Mouse (Mus musculus) midbrain, embryonic 16.5 days (tissue): ENCODE data around the gene Cntn5. TPM values are rescaled to one million over a fixed set of nuclear protein-coding genes. Genes with fewer than 3 reads are reported as not detected.
A peak's percentile ranks its signal among the peaks of the same experiment; 100 is the strongest.
"Not testable (repeated sequence)": the region's sequence is repeated elsewhere in the genome, so short reads cannot be mapped to it uniquely, and the experiment has no call there.

Experiments used
- ATAC-seq: fragments of 200-750 bp; cut with Nextera tagmentation; 2 replicates; pipeline ENCODE4 v1.8.0; 2017; ENCODE audit warnings: moderate TSS enrichment
- H3K27ac ChIP-seq: fragments of 300-500 bp; sonication (generic); 2 replicates; pipeline ENCODE4 v1.5.1; 2014; ENCODE audit warnings: mild to moderate bottlenecking, low read length, mixed read lengths
- H3K27me3 ChIP-seq: fragments of 300-500 bp; sonication (generic); 2 replicates; pipeline ENCODE4 v1.6.1; 2014; ENCODE audit warnings: low read depth, low read length, mixed read lengths; ENCODE audit not compliant: control insufficient read depth, insufficient read depth
- H3K36me3 ChIP-seq: fragments of 300-500 bp; sonication (generic); 2 replicates; pipeline ENCODE4 v1.6.1; 2014; ENCODE audit warnings: mild to moderate bottlenecking, low read length, moderate library complexity, mixed read lengths; ENCODE audit not compliant: control insufficient read depth, insufficient read depth
- H3K4me1 ChIP-seq: fragments of 300-500 bp; sonication (generic); 2 replicates; pipeline ENCODE4 v1.6.1; 2014; ENCODE audit warnings: mild to moderate bottlenecking, low read length, mixed read lengths; ENCODE audit not compliant: control insufficient read depth, insufficient read depth
- H3K4me2 ChIP-seq: fragments of 300-500 bp; sonication (generic); 2 replicates; pipeline ENCODE4 v1.6.1; 2014; ENCODE audit warnings: mild to moderate bottlenecking, low read length, mixed read lengths
- H3K4me3 ChIP-seq: fragments of 300-500 bp; sonication (generic); 2 replicates; pipeline ENCODE4 v1.5.1; 2014; ENCODE audit warnings: low read depth, mild to moderate bottlenecking, low read length, moderate library complexity, mixed read lengths
- H3K9ac ChIP-seq: fragments of 300-500 bp; sonication (generic); 2 replicates; pipeline ENCODE4 v1.6.1; 2014; ENCODE audit warnings: low read depth, low read length, mixed read lengths
- H3K9me3 ChIP-seq: fragments of 300-500 bp; sonication (generic); replicated peaks from 2 replicates; pipeline ENCODE4 v1.6.1; 2014; ENCODE audit warnings: mild to moderate bottlenecking, low read length, mixed read lengths; ENCODE audit not compliant: control insufficient read depth, poor library complexity, severe bottlenecking
- WGBS: fragments of 180-500 bp; shearing (Covaris S2); extraction: QIAGEN DNeasy Blood & Tissue Kit; methylation state at CpG from one replicate; pipeline ENCODE4 v1.1.7; 2014; 5-methylcytosine and 5-hydroxymethylcytosine counted together
- polyA plus RNA-seq: library from polyadenylated mRNA; unstranded; fragments of >200 nt; fragmentation: Nextera tagmentation; extraction: Ambion mirVana; gene quantifications from 2 replicates; pipeline ENCODE4 v1.2.1, GENCODE M21; 2015

The Cntn5 gene
- polyA plus RNA-seq, 1 experiment from 2014 or later = 25.4 TPM

DNA sequence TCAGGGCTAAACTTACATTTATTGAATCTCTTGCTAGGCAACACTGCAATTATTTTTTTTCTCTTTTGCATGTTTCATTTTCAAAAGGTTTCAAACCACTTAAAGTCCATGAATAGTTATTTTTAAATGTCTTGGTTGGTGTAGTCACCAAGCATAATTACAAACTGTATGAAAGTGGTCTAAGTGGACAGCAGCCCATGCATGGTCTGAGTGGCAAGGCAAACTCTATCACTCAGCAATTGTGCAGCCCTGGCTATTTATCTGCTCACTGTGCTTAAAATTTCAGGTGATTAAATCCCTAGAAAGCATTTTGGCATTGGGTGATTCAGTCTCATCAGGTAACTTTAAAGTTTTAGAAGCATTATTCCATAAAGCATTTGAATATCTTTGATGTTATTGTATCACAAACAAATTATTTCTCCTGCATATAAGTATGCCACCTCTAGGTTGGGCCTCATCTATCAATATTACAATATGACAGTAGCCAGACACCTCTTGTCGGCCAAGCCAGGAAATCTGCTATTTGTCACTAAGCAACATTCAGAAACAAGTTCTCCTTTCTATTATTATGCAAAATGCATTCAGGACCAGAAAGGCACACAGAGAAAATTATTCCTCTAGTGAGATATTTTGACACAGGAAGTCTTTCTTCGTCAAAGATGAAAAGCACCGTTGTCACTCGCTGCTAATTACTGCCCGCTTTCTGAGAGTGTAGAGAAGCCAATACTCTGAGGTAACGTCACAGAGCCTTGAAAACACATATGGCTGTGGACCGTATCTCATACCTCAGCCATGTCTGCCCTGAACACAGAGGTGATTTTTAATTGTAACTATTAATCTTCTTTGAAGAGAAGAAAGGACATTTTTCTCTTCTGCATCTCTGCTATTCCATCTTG is 329.0 kb downstream of the Cntn5 start:
- H3K9ac ChIP-seq = no peak overlapping the region
- H3K4me1 ChIP-seq = no peaks in the 10 kb centered on the region
- H3K4me3 ChIP-seq = no peak overlapping the region
- no peaks in the 10 kb centered on the region for H3K27me3 ChIP-seq
- no peak overlapping the region for H3K27ac ChIP-seq
- 56% methylated on average over 7 of the region's 7 CpGs for WGBS
- no peak for ATAC-seq
- H3K36me3 ChIP-seq = no peaks in the 10 kb centered on the region
- H3K9me3 ChIP-seq = no peaks in the 10 kb centered on the region
- H3K4me2 ChIP-seq = no peak overlapping the region

DNA sequence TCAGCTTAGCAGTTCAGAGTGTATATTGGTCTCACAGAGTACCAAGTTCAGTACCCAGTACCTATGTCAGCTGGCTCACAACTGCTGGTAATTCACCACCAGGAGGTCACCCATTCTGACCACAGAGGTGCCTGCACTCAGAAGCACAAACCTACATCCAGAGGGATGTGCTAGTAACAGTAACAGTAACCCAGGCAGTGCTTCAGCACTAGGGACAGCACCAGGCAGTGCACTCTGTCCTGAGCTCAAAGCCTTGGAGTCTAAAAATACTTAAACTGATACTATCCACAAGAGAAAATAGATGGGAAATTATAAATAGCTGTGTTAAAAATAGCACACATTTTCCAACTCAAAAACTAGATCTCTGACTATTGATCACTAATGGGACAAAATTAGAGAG is 334.7 kb downstream of the Cntn5 start:
- ATAC-seq = no peak
- Histone ChIP-seq H3K4me2 (no peak overlapping the region), H3K27ac (no peak overlapping the region), H3K9ac (no peak overlapping the region), H3K9me3 (no peaks in the 10 kb centered on the region), H3K4me1 (no peaks in the 10 kb centered on the region), H3K36me3 (no peaks in the 10 kb centered on the region), H3K4me3 (no peak overlapping the region), H3K27me3 (no peaks in the 10 kb centered on the region)

DNA sequence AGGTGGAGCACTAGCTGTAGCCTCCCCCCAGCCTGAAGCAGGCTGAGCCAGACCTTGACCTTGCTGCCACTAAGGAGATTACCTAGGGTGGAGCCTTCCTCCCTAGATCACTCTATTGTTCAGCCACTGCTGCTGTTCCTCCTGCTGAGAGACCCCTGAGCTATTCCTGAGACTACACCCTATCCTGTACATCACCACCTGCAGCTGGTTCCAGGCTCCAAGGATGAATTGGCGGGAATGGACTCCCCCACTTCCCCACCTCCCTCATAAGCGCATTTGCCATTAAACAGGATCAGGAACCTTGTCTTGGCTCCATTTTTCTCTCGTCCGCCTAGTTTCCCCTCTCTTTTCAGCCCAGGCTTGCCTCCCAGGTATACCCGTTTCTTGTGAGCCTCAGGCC is 363.7 kb downstream of the Cntn5 start:
- WGBS = 54% methylated on average over 5 of the region's 5 CpGs
- not testable (repeated sequence) for ATAC-seq, H3K9ac ChIP-seq, H3K4me3 ChIP-seq, H3K4me1 ChIP-seq, H3K27ac ChIP-seq, H3K9me3 ChIP-seq, H3K4me2 ChIP-seq, H3K36me3 ChIP-seq, H3K27me3 ChIP-seq

- H3K9ac ChIP-seq = no peak overlapping the region
- peaks cover 8% of the 10 kb centered on the region for H3K4me1 ChIP-seq
- H3K27me3 ChIP-seq = no peaks in the 10 kb centered on the region
- H3K4me3 ChIP-seq = no peak overlapping the region
- no peak for ATAC-seq
- H3K27ac ChIP-seq = no peak overlapping the region
- no peaks in the 10 kb centered on the region for H3K9me3 ChIP-seq
- 88% methylated on average over 5 of the region's 5 CpGs for WGBS
- H3K4me2 ChIP-seq = no peak overlapping the region
- no peaks in the 10 kb centered on the region for H3K36me3 ChIP-seq
These were observed 372.3 kb downstream of the Cntn5 start for GRCm38 (mm10) chr9:10532248-10532647.

- Histone ChIP-seq H3K4me2 (no peak overlapping the region), H3K36me3 (no peaks in the 10 kb centered on the region), H3K9me3 (no peaks in the 10 kb centered on the region), H3K9ac (no peak overlapping the region), H3K27ac (no peak overlapping the region), H3K27me3 (no peaks in the 10 kb centered on the region), H3K4me3 (no peak overlapping the region), H3K4me1 (peaks cover 8% of the 10 kb centered on the region)
- WGBS = 94% methylated on average over 2 of the region's 2 CpGs
- ATAC-seq = no peak
These were observed 373.5 kb downstream of the Cntn5 start for GRCm38 (mm10) chr9:10531087-10531486.

- Histone ChIP-seq H3K27me3 (no peaks in the 10 kb centered on the region), H3K4me3 (no peak overlapping the region), H3K9ac (no peak overlapping the region), H3K9me3 (no peaks in the 10 kb centered on the region), H3K27ac (no peak overlapping the region), H3K4me2 (no peak overlapping the region), H3K36me3 (no peaks in the 10 kb centered on the region), H3K4me1 (peaks cover 8% of the 10 kb centered on the region)
- no peak for ATAC-seq
- 22% methylated on average over 4 of the region's 4 CpGs for WGBS
These were observed 375.0 kb downstream of the Cntn5 start for GRCm38 (mm10) chr9:10529528-10529927.

- Histone ChIP-seq H3K4me2 (no peak overlapping the region), H3K4me3 (no peak overlapping the region), H3K9ac (no peak overlapping the region), H3K27ac (no peak overlapping the region), H3K4me1 (peaks cover 8% of the 10 kb centered on the region), H3K9me3 (no peaks in the 10 kb centered on the region), H3K27me3 (no peaks in the 10 kb centered on the region), H3K36me3 (no peaks in the 10 kb centered on the region)
- WGBS = 43% methylated on average over 1 of the region's 1 CpGs
- ATAC-seq = peak; percentile 39; the same call in 1 of the 2 replicates
These were observed 375.5 kb downstream of the Cntn5 start for GRCm38 (mm10) chr9:10529113-10529512.

DNA sequence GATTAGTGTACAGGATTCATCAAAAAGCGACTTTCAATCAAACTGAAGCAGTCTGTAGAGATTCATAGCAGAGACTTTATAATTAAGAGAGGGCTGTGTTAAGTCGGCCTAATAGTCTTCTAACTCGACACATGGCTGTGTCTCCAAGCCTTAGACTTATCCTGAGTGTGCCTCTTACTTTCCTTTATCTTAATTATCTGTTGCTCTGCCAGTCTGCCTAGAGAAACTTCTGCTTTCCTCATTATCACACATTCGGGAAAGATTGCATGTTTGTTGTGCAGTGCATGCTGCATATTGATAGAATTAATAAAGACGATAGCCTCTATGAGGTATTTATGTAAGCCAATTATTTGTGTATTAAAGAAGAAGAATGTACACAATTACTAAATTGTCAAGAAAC is 375.9 kb downstream of the Cntn5 start:
- Histone ChIP-seq H3K27ac (no peak overlapping the region), H3K4me3 (no peak overlapping the region), H3K9ac (no peak overlapping the region), H3K36me3 (no peaks in the 10 kb centered on the region), H3K4me2 (no peak overlapping the region), H3K9me3 (no peaks in the 10 kb centered on the region), H3K4me1 (peaks cover 8% of the 10 kb centered on the region), H3K27me3 (no peaks in the 10 kb centered on the region)
- 63% methylated on average over 5 of the region's 5 CpGs for WGBS
- no peak for ATAC-seq

GRCm38 (mm10) chr9:10525915-10526667 is 378.5 kb downstream of the Cntn5 start:
- no peaks in the 10 kb centered on the region for H3K9me3 ChIP-seq
- no peak overlapping the region for H3K27ac ChIP-seq
- H3K9ac ChIP-seq = no peak overlapping the region
- no peaks in the 10 kb centered on the region for H3K27me3 ChIP-seq
- no peaks in the 10 kb centered on the region for H3K36me3 ChIP-seq
- no peak for ATAC-seq
- H3K4me2 ChIP-seq = no peak overlapping the region
- WGBS = 34% methylated on average over 7 of the region's 7 CpGs
- H3K4me1 ChIP-seq = peaks cover 8% of the 10 kb centered on the region
- H3K4me3 ChIP-seq = no peak overlapping the region
